Mouse (Mus musculus) ovary, postnatal 10 days (tissue): Measurements from ENCODE around the gene Hoxa10.

Source experiments
- DNase-seq: peaks from one replicate; pipeline ENCODE4 v3.0.0; 2022; ENCODE audit warnings: low spot score

Gene Hoxa10

DNA sequence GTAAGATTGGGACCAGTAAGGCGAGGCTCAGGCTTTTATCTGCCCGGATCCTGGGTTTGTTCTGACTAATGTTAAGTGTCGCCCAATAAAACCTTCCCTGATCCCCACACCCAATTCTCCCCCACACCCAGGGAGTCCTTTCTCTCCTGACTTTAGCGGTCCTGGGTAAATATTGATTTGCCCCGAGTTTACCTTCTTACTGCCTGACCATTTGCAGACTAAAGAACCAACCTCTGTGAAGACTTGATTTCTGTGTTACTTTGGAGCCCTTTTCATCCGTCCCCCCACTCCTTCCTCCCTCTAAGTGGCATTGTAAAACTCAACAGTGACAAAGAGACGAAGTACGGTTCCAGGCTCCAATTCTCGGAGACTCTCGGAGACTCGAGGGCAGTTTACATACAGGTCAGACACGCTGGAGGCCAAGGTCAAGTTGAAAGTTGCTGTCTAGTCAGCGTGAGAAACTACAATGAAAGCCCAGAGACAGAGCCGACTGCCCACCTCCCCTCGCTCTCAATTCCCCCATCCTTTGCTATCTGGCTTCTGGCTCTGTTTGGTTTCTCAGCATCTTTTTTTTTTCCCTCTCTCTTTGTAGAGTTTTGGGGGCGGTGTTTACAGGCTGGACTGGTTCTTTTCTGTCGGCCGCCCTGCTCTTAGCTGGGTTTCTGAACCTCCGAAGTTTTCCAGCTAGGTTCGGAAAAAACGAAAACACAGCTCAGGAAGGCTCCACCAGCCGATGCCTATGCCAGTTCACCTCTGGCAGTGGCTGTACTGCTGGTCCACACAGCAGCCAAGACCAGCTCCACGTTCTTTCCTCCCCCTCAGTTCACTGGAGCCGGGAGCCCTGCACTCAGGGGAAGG is 22.0 kb upstream of the Hoxa10 start:
- no peak for DNase-seq

DNA sequence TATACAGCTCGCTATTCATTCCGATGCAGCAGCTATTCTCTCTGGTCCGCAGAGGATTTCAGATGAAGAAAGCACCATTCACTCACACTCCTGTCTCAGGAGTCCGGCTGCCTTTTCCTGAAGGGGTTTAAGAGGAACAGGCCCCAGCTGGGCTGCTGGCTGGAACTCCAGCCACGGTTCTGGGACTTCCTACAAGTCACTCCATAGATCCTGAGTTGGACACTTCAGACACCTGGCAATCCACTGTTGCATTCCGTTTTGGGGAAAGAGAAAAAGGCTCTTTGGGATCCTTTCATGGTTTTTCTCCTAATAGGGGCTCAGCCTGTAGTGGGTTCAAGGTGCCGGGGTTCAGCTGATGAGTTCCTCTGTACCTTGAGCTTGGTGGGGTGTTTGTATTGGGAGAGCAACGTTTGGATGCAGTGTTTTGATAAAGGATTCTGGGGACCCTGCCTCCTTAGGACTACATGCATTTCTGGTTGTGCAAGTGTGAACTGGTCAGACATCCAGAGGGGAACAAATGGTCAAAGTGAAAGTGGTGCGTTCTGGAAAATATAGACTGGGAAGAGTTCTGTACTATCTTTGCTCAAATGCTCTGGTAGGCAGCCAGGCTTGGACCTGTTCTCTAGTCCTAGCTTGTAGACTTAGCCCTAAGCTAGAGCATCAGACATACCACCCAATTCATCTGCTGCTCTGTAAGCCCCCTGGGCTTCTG is 21.3 kb upstream of the Hoxa10 start:
- DNase-seq, result no peak

DNA sequence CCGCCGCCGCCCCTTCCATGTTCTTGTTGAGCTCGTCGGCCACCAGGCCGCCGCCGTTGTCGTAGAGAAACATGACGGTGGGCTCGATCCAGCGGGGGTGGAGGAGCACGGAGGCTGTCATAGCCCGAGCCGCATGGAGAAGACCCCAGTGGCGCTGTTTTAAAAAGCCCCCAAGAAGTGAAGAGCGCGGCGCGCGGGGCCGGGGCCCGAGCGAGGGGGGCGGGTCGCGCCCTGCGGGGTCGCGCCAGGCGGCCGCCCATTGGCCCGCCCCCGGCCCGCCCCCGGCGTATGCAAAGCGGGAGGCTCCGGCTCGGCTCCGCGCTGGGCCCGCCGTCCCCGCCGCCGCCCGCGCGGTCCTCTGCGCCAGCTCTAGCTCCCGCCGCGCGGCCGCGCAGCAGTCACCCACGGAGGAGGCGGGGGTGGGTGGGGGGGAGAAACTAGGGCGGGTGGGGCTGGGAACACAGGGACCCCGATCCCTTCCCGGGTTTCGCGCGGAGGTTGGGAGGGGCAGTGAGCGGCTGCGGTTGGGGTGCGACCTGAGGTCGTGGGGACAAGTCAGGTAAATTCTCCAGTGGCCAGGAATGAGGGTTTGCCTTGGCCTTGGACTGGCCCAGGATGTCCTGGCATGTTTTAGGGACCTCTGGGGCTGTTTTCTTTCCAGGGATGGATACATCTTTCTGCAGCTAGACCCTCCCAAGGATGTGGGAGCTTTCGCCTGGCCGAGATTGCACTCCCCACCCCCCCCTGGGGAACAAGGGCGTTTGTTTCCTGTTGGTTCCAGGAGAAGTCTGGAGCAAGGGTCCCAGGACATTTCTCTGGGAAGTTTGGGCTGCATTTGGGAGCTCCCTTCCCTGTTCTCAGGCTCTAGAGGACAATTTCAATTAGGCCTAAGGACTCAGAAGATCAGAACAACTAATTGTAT is 20.3 kb upstream of the Hoxa10 start, which contains the start of gene Hoxa13:
TSS of gene Hoxa13 (minus strand) at position 227 of the 922 bp plus-strand sequence.
- no peak for DNase-seq

DNA sequence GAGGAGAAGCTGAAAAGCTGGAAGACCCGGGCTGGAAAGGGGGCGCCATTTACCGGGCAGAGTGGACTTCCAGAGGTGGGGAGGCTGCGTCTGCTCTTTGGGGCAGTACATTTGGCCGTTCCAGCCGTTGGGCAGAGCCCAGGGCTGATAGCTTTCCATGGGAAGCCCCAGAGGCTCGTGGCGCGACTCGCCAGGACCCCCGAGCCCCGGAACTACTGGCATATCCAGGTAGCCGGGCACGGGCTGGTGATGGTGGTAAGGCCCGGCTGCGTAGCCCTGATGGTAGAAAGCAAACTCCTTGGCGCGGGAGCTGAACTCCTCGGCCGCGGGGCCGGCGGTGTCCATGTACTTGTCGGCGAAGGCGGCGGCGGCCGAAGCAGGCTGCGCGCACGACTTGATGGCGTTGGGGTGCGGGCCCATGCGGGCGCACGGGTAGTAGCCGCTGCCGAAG is 19.2 kb upstream of the Hoxa10 start:
- no peak for DNase-seq

DNA sequence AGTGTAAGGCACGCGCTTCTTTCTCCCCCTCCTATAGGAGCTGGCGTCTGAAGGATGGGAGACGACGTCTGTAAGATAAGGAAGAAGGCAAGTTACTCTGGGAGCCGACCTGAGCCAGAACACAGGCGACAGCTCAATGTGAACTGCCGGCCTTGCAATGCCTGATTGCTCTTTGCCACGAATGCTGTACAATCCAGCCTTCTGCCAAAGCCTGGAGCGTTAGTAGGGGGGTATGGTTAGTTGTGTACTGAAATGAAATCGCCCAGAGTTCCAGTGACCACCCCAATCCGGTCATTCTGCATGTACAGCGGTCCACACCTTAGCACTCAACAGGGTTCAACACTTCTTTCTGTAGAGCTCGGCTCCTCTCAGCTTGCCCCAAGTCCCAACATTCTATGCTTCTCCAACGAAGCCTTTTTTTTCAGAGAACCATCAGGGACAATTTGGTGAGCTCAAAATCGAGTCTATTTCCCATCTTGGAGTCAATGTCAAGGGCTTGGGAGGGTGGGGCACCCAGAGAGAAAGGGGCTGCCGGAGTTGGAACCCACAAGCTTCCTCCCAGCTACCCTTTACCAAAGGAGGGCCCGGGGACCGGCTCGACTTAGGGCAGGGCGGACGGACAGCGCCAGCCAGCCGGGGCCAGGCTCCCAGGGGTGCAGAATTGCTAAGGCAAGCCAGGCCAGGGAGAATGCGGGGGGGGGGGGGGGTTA is 18.6 kb upstream of the Hoxa10 start:
- DNase-seq, result no peak

DNA sequence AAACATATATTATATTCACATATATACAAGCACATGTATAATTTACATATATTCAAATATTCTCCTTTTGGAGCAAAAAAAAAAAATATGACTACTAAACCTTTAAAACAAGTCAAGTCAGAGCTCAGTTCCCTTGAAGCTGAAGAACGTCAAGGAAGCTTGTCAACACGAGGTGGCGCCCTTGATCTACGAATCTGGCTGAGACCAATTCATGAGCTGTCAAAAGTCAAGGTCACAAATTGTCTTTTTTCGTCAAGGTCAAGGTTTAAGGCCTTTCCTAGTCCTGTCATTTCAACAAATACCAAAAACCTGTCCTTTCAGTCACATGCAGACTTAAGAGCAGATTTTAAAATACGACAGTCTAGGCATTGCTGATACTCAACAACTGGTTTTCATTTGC is 16.3 kb upstream of the Hoxa10 start:
- DNase-seq, result no peak

DNA sequence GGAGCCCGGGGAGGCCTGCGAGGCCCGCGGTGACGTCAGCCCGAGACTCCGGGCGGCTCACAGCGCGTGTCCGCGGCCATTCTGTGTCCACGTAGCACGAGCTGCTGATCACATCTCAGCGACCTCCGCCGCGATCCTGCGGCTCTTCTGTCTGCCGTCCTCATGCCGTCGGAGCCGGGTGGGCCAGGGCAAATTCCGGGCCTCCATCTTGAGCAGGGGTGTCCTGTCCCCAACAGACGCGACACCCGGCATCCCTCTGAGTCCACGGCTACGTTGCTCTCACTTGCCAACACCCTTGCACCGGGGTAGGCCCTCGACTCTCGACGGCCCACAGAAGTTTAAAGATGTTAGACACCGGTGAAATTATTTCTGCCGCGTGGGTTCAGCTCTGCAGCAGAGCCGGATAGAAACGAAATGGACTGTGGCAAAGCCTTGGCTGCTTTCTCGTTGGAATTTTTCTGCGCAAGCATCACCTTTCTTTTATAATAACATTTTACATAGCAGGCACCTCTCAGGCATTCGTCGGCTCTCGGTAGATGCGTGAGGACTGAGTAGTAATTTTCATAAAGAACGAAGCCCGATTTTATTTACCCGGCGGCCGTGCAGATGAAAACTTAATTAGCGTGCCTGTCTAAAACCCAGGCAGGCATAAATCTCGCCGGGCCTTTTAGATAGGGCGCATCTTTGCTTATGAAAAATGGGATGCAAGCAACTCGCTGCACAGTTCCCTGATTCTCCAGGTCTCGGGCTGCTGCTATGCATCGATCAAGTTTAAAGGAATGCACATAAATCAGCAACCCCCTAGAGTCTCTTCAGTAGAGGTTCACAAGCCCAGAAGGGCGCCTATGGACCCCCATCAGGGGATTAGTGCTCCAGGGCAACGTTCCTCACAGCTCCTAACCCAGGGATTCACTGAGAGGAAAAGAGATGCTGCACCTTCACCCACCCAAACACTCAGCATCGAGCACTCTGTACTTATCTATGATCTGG is 13.2 kb upstream of the Hoxa10 start:
- no peak for DNase-seq

DNA sequence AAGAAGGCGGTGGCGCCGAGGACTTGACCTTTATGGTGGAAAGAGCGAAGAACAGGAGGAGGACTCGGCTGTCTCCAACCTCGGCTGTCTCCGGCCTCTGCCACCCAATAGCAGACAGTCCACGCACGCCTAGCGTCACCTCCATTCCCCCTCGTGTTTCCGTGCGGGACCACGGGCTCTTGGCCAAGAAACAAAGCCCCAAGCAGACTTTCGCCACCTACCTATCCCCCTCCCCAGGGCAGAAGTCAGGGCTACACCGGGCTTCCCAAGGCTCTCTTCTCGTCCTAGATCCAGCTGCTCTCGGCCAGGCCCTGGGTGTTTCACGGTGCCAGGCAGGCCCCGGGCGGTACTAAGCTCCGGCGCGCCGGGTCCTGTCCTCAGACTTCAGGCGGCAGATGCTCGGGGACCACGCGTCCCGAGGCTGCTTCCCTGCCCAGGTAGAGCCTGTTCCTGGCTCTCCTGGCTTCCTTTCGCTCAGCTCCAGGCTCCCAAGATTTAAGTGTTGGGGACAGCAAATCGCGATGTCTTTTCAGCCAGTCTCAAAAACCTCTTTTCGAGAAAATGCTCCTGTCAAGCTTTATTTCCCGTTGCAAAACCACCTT is 12.2 kb upstream of the Hoxa10 start:
- DNase-seq, result no peak

DNA sequence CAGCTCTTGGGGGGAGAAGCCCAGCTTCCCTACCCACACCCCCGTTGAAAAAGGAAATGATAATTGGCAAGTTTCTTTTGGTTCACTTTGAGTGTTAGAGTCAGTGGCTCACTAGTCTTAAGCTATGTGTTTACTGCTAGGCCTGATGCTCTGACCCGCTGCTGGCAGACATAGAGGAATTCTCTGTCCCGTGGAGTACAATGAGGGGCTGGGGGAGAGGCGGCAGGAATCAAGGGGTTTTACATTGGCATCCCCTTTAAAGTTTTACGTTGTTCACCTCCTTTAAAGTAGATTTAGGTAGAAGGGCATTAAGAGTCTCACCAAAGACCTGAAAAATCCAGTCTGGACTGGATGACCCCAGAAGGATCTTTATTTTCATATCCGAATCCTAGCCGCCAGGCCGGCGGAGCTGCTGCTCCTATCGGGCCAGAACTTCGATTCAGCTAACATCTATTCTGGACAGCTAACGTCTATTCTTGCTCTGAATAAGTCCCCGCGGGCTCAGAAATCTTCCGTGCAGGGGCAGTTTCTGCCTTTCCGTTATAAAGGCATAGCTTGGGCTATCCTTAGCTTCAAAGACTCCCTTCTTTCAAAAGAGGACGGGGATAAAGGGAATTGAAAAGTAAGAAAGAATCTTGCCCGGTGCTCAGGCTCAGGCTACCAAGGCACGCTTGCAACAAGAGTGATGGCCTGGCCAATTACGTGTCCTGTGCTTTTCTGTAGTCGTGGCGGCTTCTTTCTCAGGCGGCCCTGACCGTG is 11.5 kb upstream of the Hoxa10 start:
- DNase-seq, result no peak

DNA sequence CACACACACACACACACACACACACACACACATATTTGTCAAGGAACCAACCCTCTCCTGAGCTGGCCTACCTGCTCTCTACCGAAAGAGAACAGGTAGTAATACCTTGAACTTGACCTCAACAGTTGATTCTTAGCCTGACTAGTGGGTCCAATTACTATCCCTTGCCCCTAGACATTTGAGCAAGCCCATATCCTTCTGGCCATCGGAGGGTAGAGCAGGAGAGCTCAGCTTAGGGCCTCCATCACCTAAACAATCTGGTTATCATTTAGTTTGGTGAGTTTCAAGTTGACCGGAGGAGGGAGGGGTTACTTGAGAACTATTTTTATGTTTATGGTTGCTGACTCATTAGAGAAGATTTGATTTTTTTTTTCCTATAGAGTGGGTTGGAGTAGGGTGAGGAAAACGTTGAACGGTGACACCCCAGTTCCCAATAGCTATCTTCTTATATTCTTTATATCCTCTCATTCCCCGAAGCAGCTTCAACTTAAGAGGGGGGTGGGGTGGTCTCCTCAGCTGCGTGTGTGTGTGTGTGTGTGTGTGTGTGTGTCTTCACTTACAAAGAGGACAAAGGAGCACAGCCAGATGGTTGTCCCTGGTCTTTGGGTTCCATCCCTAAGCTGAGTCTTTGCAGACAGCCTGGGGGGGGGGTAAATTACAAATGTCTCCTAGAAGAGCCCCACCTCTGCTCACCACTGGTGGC is 10.7 kb upstream of the Hoxa10 start:
- no peak for DNase-seq

DNA sequence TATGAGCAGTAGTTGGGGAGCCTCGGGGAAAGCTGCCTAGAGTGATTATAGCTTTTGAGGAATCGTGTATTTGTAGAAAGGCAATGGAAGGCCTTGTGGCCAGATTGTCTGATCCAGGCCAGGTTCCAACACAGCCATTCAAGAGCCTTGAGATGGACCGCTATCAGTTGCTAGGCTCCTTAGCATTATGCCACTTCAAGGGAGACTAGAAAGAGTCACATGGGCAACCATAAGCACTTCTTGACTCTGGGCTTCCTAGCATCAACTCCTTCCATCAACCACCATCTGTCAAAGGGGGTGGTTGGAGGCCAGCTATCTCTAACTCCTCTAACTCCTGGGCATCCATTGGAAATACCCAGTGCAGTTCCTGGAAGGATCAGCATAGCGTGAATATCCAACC is 9.2 kb upstream of the Hoxa10 start:
- no peak for DNase-seq

DNA sequence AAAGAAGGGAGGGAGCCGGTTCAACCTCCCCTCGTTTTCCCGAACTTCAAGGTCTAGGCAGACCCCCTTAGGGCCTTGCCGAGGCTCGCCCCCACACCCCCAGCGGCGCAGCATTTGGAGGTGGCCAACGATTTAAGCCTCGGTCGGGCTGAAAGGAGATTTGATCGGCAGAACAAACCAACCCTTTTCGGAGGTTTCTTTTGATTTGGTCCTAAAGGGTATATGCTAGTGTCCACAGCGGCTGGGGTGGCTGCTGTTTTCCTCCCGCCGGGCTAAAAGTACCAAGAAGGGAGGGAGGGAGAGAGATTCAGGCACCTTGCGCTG is 8.7 kb upstream of the Hoxa10 start:
- DNase-seq, result no peak

DNA sequence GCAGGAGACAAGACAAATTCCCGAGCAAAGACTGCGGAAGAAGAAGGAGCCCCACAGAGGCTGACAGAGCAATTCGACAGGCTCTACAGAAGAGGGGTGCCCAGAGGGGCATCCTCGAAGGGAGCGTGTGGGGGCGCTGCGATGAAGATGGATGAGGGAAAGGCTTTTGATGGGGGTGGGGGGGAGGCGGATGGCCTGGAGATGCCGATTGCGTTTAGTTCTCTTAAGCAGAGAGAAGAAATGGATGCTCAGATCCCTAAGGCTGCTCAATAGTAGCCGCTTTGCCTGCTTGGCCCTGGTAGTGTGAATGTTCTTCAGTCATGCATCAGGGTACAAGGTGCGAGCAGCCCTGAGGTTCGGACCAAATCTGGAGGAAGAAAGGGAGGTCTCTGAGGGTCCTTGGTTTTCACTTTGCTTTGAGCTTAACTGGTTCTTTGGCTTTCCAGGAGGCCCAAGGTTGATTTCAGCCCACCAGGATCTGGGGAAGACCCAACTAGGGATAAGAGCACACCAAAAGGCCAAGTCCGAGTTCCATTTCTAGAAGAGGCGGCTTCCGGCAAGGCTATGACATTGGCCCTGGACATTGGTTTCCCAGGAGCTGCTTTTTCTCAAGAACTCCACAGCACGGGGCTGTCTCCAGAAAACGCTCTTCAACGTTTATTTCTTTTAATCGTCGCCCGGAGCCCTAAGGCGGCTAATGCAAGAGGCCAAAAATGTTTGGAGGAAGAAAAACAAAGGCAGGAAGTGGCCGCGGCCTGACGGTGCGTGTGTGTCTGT is 8.2 kb upstream of the Hoxa10 start:
- no peak for DNase-seq

DNA sequence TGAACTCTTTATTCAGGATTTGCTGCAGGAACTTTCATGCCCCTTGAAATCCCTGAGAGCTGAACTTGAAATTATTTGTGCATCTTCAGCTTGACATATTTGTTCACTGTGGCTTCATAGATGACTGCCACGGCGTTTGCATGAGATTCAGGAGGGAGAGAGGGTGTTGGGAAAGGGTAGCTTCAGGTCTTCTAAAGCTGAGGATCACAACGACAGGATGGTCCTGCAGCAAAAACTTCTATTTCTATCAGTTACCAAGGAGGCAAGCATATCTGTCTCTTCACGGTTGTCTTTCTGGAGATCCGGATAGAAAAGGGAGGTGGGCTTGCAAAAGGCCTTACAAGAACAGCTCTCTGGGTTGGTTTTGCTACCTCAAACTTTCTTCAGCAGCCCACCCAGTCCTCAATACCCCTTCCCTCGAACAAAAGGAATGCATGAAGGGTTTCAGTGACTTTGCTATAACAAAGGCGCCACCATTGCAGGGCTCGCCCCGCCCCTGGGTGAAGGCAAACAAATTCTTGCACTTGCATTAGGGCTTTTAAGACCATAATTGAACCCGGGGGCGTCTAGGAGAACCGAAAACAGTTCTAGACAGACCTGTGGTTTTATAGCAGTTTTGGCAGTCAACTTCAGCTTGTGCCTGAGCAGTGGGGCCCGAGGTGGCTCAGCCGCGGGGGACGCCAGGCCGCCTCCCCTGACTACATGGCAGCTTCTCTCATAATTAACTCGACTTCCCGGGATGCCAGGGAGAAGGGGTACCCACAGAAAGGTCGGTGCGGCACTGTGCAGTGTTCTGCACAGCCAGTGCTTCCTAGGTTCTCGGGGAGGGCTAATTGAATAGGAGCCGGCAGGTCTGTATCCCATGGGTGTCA is 7.3 kb upstream of the Hoxa10 start:
- no peak for DNase-seq

DNA sequence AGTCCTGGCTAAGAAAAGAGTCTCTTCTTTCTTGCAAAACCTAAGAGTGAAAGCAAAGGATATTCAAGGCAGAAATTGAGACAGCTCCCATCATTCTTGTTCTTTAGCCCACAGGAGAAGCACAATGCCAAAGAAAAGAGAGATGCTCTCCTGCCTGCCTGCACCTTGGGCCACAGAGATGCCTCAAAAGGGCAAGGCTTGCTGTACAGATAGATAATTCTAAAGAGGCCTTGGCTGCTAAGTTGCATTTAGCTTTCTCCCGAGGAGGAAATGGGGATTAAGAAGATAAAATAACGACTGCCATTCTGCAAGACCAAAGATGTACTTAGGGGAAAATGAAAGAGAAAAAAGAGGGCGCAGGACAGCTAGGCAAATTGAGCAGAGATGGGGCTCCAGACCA is 6.3 kb upstream of the Hoxa10 start:
- DNase-seq, result no peak

DNA sequence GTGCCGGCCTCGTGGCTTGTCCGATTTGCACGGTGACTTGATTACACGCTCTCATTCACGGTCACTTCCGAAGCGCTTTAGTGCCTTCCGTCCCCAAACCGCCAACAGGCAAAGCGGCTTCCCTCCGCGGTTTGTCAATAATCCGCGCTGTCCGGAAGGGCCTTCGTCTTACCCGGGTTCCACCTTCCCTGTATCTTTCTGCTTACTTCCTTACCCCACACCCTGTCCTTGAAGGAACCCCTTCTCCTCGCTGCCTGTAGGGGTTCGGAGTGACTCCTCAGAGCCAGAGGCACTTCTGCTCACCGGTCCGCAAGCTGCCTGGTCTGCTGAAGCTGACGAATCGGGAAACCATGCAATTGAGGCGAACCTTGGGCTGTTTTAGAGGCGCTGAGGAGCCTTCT is 5.7 kb upstream of the Hoxa10 start:
- no peak for DNase-seq

DNA sequence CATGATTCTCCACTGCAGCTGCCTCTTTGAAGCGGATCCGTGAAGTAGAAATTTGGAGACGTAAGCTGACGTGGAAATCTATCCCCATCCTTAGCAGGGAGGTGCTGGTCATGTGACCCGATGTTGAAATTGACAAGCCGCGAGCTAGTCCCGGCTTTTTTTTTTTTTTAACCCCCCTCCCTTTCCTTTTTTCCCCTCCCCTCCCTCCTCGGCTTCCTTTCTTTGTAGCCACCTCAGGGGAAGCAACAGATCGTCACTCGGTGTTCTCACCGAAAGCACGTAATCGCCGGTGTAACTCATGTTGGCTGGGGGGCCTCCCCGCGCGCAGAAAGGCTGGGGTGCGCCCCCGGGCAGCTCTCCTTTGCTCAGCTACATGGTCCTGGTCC is 5.1 kb upstream of the Hoxa10 start, which contains the start of gene Hoxa11:
TSS of gene Hoxa11 (minus strand) at position 54 of the 386 bp plus-strand sequence.
- no peak for DNase-seq
